Mouse (Mus musculus) ovary, adult 2 months (tissue): ENCODE data around the gene Nkain4. TPM values are rescaled to one million over a fixed set of nuclear protein-coding genes. Genes with fewer than 3 reads are reported as not detected.

Experiments used
- polyA plus RNA-seq: library from polyadenylated mRNA; depleted of rRNA; stranded (reverse); fragments of >200 nt; gene quantifications from 2 replicates; pipeline ENCODE4 v1.2.3, GENCODE M21; 2012; rRNA removed

Nkain4 gene
- 22.7 and 25.8 TPM in 2 replicates for polyA plus RNA-seq

DNA sequence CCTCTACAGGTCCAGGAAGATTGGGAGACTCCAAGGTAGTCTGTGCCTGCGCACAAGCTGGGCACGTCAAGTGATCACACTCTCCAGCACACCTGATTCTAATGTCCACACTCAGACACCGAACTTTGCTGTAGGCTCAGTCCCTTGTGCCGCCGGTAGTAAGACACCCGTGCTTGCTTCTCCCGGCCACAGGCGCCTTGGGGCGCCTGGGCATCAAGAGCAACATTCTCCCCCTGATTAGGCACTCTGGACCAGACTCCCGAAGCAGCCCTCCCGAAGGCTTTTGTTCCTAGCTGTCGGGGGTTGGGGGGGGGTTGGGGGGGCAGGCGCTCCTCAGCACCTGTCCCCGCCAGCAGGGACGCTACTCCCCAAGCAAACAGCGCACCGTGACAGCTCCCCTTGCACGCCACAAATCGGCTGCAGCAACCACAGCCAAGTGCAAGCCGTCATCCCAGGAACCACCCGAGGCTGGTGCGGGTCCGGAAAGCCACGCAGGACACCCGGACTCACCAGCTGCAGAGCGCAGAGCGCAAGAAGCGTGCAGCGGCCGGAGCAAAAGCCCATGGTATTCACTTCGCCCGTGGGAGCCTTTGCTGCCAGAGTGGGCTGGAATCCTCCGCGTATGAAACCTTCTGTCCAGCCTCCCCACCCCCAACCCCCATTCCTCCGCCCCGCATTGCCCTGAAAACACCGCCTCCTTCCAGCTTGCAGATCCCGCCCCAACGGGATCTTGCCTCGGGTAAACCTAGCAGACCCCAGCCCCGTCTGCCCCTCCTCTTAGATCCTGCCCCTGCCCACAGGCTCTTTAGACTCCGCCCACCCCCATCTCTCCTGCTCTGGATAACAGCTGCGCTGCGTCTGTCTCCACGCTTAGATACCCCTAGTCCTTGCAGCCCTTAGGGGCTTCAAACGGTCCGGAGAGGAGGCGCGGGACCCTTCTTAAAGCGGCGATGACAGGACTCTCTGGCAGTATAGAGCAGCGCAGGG is at the start of gene Nkain4:
Gene Nkain4 (minus strand): TSS at position 639 of the 987 bp plus-strand sequence.

DNA sequence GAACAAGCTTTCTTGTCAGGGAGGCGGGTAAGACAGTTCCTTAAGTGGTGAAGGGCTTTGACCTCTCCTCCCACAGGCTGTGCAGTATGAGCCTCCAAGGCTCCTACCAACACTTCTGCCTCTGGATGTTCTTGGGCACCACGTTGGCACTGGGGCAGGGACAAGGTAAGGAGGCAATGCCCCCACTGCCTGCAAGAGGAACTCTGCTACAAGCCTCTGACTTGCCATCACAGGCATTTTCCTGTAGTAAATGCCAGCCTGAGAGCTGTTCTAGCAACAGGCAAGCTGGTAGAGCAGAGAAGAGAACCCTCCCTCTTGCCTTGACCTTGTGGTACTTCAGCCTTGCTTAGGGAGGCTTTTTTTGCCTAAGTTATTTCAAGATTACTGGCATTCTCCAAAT is 31.9 kb upstream of the Nkain4 start, which contains the start of gene Col20a1:
Gene Col20a1 (plus strand): TSS at position 87 of the 400 bp plus-strand sequence.

DNA sequence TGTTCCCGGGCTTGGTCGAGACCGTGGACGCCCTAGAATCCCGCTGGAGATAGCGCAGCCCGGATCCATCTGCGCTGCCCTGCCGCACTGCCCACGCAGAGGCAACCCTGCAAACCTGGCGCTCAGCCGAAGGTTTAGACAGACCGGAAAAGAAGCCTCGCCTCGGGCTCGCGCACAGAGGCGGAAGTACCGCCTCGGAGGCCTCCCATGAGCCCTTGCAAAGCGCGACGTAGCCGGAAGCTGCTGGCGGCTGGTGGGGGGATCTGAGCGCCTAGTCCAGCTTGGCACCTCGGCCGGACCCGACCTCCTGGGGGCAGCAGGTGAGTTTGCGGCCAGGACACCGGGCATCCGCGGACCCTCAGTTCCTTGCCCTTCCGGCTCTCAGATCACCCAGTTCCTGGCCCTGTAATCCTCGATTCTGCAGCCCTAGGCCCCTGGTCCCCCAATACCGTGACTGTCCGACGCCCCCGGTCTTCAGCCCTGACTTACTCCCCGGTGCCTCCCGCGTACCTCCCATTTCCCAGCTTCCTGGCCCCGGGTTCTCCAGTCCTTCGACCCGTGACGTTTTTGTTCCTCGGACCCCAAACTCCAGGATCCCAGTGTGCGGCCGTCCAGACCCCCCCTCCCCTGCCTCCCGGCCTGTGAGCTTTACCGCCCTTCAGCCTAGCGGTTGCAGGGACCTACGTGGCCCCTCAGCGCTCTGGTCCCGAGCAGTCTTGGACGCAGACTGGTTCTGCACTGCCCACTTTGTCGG is 12.7 kb upstream of the Nkain4 start, which contains the start of gene Arfgap1:
Gene Arfgap1 (plus strand): TSS at position 216 of the 754 bp plus-strand sequence.

GRCm38 (mm10) chr2:180928723-180929122 is 25.8 kb downstream of the Nkain4 start, which contains the start of gene Birc7:
TSS of gene Birc7 (plus strand) at chr2:180929023.

DNA sequence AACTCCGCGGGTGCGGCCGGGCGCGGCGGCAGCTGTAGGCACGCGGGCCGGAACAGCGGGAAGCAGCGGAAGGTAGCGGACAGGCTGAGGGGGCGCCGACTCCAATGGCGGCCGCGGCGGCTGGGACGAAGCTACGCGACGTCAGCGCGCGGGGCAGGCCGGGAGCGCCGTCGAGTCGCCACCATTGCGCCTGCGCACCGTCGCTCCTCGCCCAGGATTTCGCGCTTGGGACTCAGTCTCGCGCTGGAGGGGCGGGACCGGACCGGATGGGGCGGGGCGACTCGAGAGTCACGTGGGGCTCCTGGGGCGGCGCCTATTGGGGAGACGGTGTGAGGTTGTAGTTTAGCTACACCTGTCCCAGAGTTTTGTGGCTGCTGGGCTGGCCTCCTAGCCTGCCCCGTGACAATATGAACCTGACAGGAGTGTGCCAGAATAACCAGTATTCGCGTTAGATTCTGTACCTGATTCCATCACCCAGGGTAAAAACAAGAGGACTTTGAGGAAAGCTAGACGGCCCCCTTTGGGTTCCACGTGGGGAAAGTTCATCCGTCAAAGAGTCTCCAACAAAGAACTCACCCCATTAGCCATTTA is 33.6 kb downstream of the Nkain4 start, which contains the start of gene Ythdf1:
Gene Ythdf1 (minus strand): TSS at position 140 of the 591 bp plus-strand sequence.

Other genes starting within 250 kb of the Nkain4 start
- 10.5 and 11.6 TPM in 2 replicates for gene Dido1, start 244.7 kb downstream of the Nkain4 start, polyA plus RNA-seq
- gene Gid8, start 244.6 kb downstream of the Nkain4 start, polyA plus RNA-seq, result 19.9 and 28.2 TPM in 2 replicates
- gene Slc17a9, start 229.4 kb downstream of the Nkain4 start, polyA plus RNA-seq, result 10.0 and 10.6 TPM in 2 replicates
- not detected in 2 replicates for gene Bhlhe23, start 177.8 kb downstream of the Nkain4 start, polyA plus RNA-seq
- 24.1 and 40.5 TPM in 2 replicates for gene Ythdf1, start 33.8 kb downstream of the Nkain4 start, polyA plus RNA-seq
- gene Birc7, start 25.7 kb downstream of the Nkain4 start, polyA plus RNA-seq, result not detected in 2 replicates
- 84.7 and 89.5 TPM in 2 replicates for gene Arfgap1, start 12.5 kb upstream of the Nkain4 start, polyA plus RNA-seq
- 6.5 and 8.9 TPM in 2 replicates for gene Col20a1, start 31.8 kb upstream of the Nkain4 start, polyA plus RNA-seq
- 3.5 and 4.2 TPM in 2 replicates for gene Chrna4, start 88.8 kb upstream of the Nkain4 start, polyA plus RNA-seq
- 0.19 TPM in 1 of 2 replicates, not detected in the other for gene Kcnq2, start 180.6 kb upstream of the Nkain4 start, polyA plus RNA-seq
- gene Eef1a2, start 202.3 kb upstream of the Nkain4 start, polyA plus RNA-seq, result 0.16 and 0.44 TPM in 2 replicates
- gene Ppdpf, start 232.5 kb upstream of the Nkain4 start, polyA plus RNA-seq, result 126 and 156 TPM in 2 replicates
- gene Ptk6, start 248.1 kb upstream of the Nkain4 start, polyA plus RNA-seq, result 0.07 and 0.08 TPM in 2 replicates